Mouse (Mus musculus) NIH3T3 (cell line): ENCODE measurements around the gene Gm9964.

Experiments
- DNase-seq: peaks from one replicate; pipeline ENCODE4 v3.0.0-alpha.2; 2012; ENCODE audit warnings: low read depth

Gm9964 gene

GRCm38 (mm10) chr11:79253542-79254390 is 42.9 kb downstream of the Gm9964 start:
- peak; percentile 65 for DNase-seq

GRCm38 (mm10) chr11:79252881-79253541 is 43.7 kb downstream of the Gm9964 start:
- peak; percentile 72 for DNase-seq
